Mouse (Mus musculus): ENCODE data around the gene Slc38a6.

The Slc38a6 gene

GRCm38 (mm10) chr12:73317706-73318686 is 31.4 kb downstream of the Slc38a6 start:
- no peak for DNase-seq (ENCODE audit: low read depth, low spot score)

GRCm38 (mm10) chr12:73324180-73324586 is 37.6 kb downstream of the Slc38a6 start:
- DNase-seq (ENCODE audit: low read depth, low spot score), result peak; percentile 81

GRCm38 (mm10) chr12:73324742-73325141 is 38.2 kb downstream of the Slc38a6 start:
- DNase-seq (ENCODE audit: low read depth, low spot score), result peak; percentile 47

GRCm38 (mm10) chr12:73325181-73325580 is 38.6 kb downstream of the Slc38a6 start:
- no peak for DNase-seq (ENCODE audit: low read depth, low spot score)

- peak; percentile 27 for DNase-seq (ENCODE audit: low read depth, low spot score)
Observed at GRCm38 (mm10) chr12:73325617-73326016, 39.0 kb downstream of the Slc38a6 start.

GRCm38 (mm10) chr12:73327381-73327780 is 40.8 kb downstream of the Slc38a6 start:
- no peak for DNase-seq (ENCODE audit: low read depth, low spot score)

- no peak for DNase-seq (ENCODE audit: low read depth, low spot score)
Observed at GRCm38 (mm10) chr12:73328448-73329167, 42.0 kb downstream of the Slc38a6 start.

GRCm38 (mm10) chr12:73330236-73330635 is 43.7 kb downstream of the Slc38a6 start:
- peak; percentile 36 for DNase-seq (ENCODE audit: low read depth, low spot score)

- no peak for DNase-seq (ENCODE audit: low read depth, low spot score)
Observed at GRCm38 (mm10) chr12:73332701-73333100, 46.1 kb downstream of the Slc38a6 start.

GRCm38 (mm10) chr12:73334051-73334551 is 47.5 kb downstream of the Slc38a6 start:
- DNase-seq (ENCODE audit: low read depth, low spot score), result peak; percentile 25

GRCm38 (mm10) chr12:73337127-73337526 is 50.5 kb downstream of the Slc38a6 start:
- no peak for DNase-seq (ENCODE audit: low read depth, low spot score)

- DNase-seq (ENCODE audit: low read depth, low spot score), result peak; percentile 39
Observed at GRCm38 (mm10) chr12:73340642-73341293, 54.2 kb downstream of the Slc38a6 start.

- DNase-seq (ENCODE audit: low read depth, low spot score), result no peak
Observed at GRCm38 (mm10) chr12:73341703-73342663, 55.4 kb downstream of the Slc38a6 start.

GRCm38 (mm10) chr12:73344300-73344699 is 57.7 kb downstream of the Slc38a6 start:
- DNase-seq (ENCODE audit: low read depth, low spot score), result no peak

GRCm38 (mm10) chr12:73345157-73345556 is 58.6 kb downstream of the Slc38a6 start:
- DNase-seq (ENCODE audit: low read depth, low spot score), result no peak

- DNase-seq (ENCODE audit: low read depth, low spot score), result no peak
Observed at GRCm38 (mm10) chr12:73347202-73347601, 60.6 kb downstream of the Slc38a6 start.

- no peak for DNase-seq (ENCODE audit: low read depth, low spot score)
Observed at GRCm38 (mm10) chr12:73350466-73350865, 63.9 kb downstream of the Slc38a6 start.

- no peak for DNase-seq (ENCODE audit: low read depth, low spot score)
Observed at GRCm38 (mm10) chr12:73350982-73351381, 64.4 kb downstream of the Slc38a6 start.

- DNase-seq (ENCODE audit: low read depth, low spot score), result no peak
Observed at GRCm38 (mm10) chr12:73351746-73352145, 65.2 kb downstream of the Slc38a6 start.

GRCm38 (mm10) chr12:73353362-73353761 is 66.8 kb downstream of the Slc38a6 start:
- DNase-seq (ENCODE audit: low read depth, low spot score), result no peak

GRCm38 (mm10) chr12:73354521-73354920 is 67.9 kb downstream of the Slc38a6 start:
- DNase-seq (ENCODE audit: low read depth, low spot score), result no peak

Data from brain, adult 2 months (tissue).